Mouse (Mus musculus): ENCODE data around the gene Csf3r.

DNA sequence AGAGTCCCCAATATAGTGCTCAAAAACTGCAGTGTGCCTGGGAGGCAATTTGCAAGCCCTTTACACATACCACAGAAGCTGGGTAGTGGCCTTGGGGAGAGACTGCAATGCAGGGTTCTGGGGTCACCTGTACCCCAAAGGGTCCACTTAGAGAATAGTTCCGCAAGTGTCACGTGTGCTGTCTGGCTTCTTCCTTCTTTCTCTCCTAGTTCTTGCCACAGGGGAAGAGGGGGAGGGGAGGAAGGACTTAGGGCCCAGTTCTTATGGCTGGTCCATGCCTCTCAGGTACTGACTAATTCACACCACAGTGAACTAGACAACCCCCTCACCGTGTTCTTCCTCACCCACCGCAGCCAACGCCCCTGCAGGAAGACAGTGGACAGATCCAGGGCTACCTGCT lies 11.1 kb downstream of the Csf3r start:
- TF ChIP-seq GATA1 (IDR thresholded peaks at IDR 0.05; ENCODE audit: borderline replicate concordance, low read length): no peak
- TF ChIP-seq FLI1 (IDR thresholded peaks at IDR 0.05; ENCODE audit: low read length): no peak

Measured in megakaryocyte, embryonic 14.5 days (primary cell).